Mouse (Mus musculus) hindbrain, embryonic 13.5 days (tissue): ENCODE data around the gene Tmem45a2. TPM values are rescaled to one million over a fixed set of nuclear protein-coding genes. Genes with fewer than 3 reads are reported as not detected.

Experiments
- ATAC-seq: fragments of 200-750 bp; cut with Nextera tagmentation; 2 replicates; pipeline ENCODE4 v1.8.0; 2017; ENCODE audit warnings: moderate TSS enrichment; ENCODE audit not compliant: low FRiP score
- H3K27ac ChIP-seq: fragments of 300-500 bp; sonication (generic); 2 replicates; pipeline ENCODE4 v1.5.1; 2015; ENCODE audit warnings: inconsistent platforms, mild to moderate bottlenecking, moderate library complexity
- H3K27me3 ChIP-seq: fragments of 300-500 bp; sonication (generic); 2 replicates; pipeline ENCODE4 v1.6.1; 2015; ENCODE audit warnings: mild to moderate bottlenecking, inconsistent platforms
- H3K36me3 ChIP-seq: fragments of 300-500 bp; sonication (generic); 2 replicates; pipeline ENCODE4 v1.6.1; 2015; ENCODE audit warnings: mild to moderate bottlenecking, inconsistent platforms
- H3K4me1 ChIP-seq: fragments of 300-500 bp; sonication (generic); replicated peaks from 2 replicates; pipeline ENCODE4 v1.6.1; 2015; ENCODE audit warnings: inconsistent platforms
- H3K4me2 ChIP-seq: fragments of 300-500 bp; sonication (generic); 2 replicates; pipeline ENCODE4 v1.6.1; 2015; ENCODE audit warnings: inconsistent platforms, mild to moderate bottlenecking, moderate library complexity
- H3K4me3 ChIP-seq: fragments of 300-500 bp; sonication (generic); 2 replicates; pipeline ENCODE4 v1.5.1; 2015; ENCODE audit warnings: mild to moderate bottlenecking, inconsistent platforms
- H3K9ac ChIP-seq: fragments of 300-500 bp; sonication (generic); 2 replicates; pipeline ENCODE4 v1.6.1; 2015; ENCODE audit warnings: mild to moderate bottlenecking, inconsistent platforms
- H3K9me3 ChIP-seq: fragments of 300-500 bp; sonication (generic); 2 replicates; pipeline ENCODE4 v1.6.1; 2016; ENCODE audit warnings: inconsistent platforms
- WGBS: fragments of 180-500 bp; shearing (Covaris S2); methylation state at CpG from one replicate; pipeline ENCODE4 v1.1.7; 2015; 5-methylcytosine and 5-hydroxymethylcytosine counted together
- polyA plus RNA-seq: library from polyadenylated mRNA; unstranded; fragments of >200 nt; fragmentation: Nextera tagmentation; extraction: Ambion mirVana; gene quantifications from 2 replicates; pipeline ENCODE4 v1.2.1, GENCODE M21; 2015

Gene Tmem45a2
- 0.08 and 0.17 TPM in 2 replicates for polyA plus RNA-seq

- H3K4me1 ChIP-seq, result no peaks in the 10 kb centered on the region
- no peak within 1 kb of the TSS for H3K27ac ChIP-seq
- WGBS, result 96% methylated on average over 5 of the region's 5 CpGs
- no peaks in the 10 kb centered on the region for H3K27me3 ChIP-seq
- no peak within 1 kb of the TSS for H3K4me3 ChIP-seq
- no peak for ATAC-seq
- H3K9me3 ChIP-seq, result no peaks in the 10 kb centered on the region
- no peak within 1 kb of the TSS for H3K4me2 ChIP-seq
- H3K9ac ChIP-seq, result no peak within 1 kb of the TSS
- no peaks in the 10 kb centered on the region for H3K36me3 ChIP-seq
Observed at GRCm38 (mm10) chr16:57071132-57071639, at the start of gene Tmem45a2. Gene Tmem45a2 (minus strand): TSS chr16:57071372.

- Histone ChIP-seq H3K27ac (no peak overlapping the region), H3K9me3 (no peaks in the 10 kb centered on the region), H3K4me2 (no peak overlapping the region), H3K36me3 (no peaks in the 10 kb centered on the region), H3K9ac (no peak overlapping the region), H3K4me3 (no peak overlapping the region), H3K4me1 (peaks cover 4% of the 10 kb centered on the region), H3K27me3 (peaks cover 7% of the 10 kb centered on the region; the same call in 1 of the 2 replicates)
- WGBS, result 69% methylated on average over 2 of the region's 2 CpGs
- ATAC-seq, result no peak
Observed at GRCm38 (mm10) chr16:57117562-57117961, 46.4 kb upstream of the Tmem45a2 start.

GRCm38 (mm10) chr16:57116066-57116465, 44.9 kb upstream of the Tmem45a2 start:
- Histone ChIP-seq H3K9me3 (no peaks in the 10 kb centered on the region), H3K27ac (no peak overlapping the region), H3K36me3 (no peaks in the 10 kb centered on the region), H3K27me3 (peaks cover 7% of the 10 kb centered on the region; the same call in 1 of the 2 replicates), H3K4me2 (no peak overlapping the region), H3K9ac (no peak overlapping the region), H3K4me1 (no peaks in the 10 kb centered on the region), H3K4me3 (no peak overlapping the region)
- no peak for ATAC-seq

- Histone ChIP-seq H3K9ac (no peak overlapping the region), H3K4me1 (no peaks in the 10 kb centered on the region), H3K27ac (no peak overlapping the region), H3K4me3 (no peak overlapping the region), H3K9me3 (no peaks in the 10 kb centered on the region), H3K27me3 (no peaks in the 10 kb centered on the region), H3K4me2 (no peak overlapping the region), H3K36me3 (no peaks in the 10 kb centered on the region)
- 83% methylated on average over 5 of the region's 5 CpGs for WGBS
- ATAC-seq, result no peak
Observed at GRCm38 (mm10) chr16:57106185-57106960, 35.2 kb upstream of the Tmem45a2 start.

- ATAC-seq, result no peak
- Histone ChIP-seq H3K9me3 (no peaks in the 10 kb centered on the region), H3K4me1 (no peaks in the 10 kb centered on the region), H3K9ac (no peak overlapping the region), H3K27ac (no peak overlapping the region), H3K4me2 (no peak overlapping the region), H3K4me3 (no peak overlapping the region), H3K27me3 (no peaks in the 10 kb centered on the region), H3K36me3 (no peaks in the 10 kb centered on the region)
- WGBS, result 92% methylated on average over 1 of the region's 1 CpGs
Observed at GRCm38 (mm10) chr16:57101174-57101573, 30.0 kb upstream of the Tmem45a2 start.

- 74% methylated on average over 5 of the region's 5 CpGs for WGBS
Observed at GRCm38 (mm10) chr16:57099572-57100237, 28.5 kb upstream of the Tmem45a2 start.

GRCm38 (mm10) chr16:57098468-57099144, 27.4 kb upstream of the Tmem45a2 start:
- 65% methylated on average over 7 of the region's 7 CpGs for WGBS
- Histone ChIP-seq H3K9ac (no peak overlapping the region), H3K9me3 (no peaks in the 10 kb centered on the region), H3K4me1 (no peaks in the 10 kb centered on the region), H3K27me3 (no peaks in the 10 kb centered on the region), H3K4me2 (no peak overlapping the region), H3K27ac (no peak overlapping the region), H3K36me3 (no peaks in the 10 kb centered on the region), H3K4me3 (no peak overlapping the region)
- no peak for ATAC-seq

More at GRCm38 (mm10) chr16:57099572-57100237, 28.5 kb upstream of the Tmem45a2 start:
- Histone ChIP-seq H3K9me3 (no peaks in the 10 kb centered on the region), H3K27me3 (no peaks in the 10 kb centered on the region), H3K4me2 (no peak overlapping the region), H3K27ac (no peak overlapping the region), H3K9ac (no peak overlapping the region), H3K4me1 (no peaks in the 10 kb centered on the region), H3K36me3 (no peaks in the 10 kb centered on the region), H3K4me3 (no peak overlapping the region)
- ATAC-seq, result no peak

GRCm38 (mm10) chr16:57092911-57093605, 21.9 kb upstream of the Tmem45a2 start:
- Histone ChIP-seq H3K4me1 (no peaks in the 10 kb centered on the region), H3K27ac (no peak overlapping the region), H3K36me3 (no peaks in the 10 kb centered on the region), H3K4me3 (no peak overlapping the region), H3K27me3 (no peaks in the 10 kb centered on the region), H3K9me3 (no peaks in the 10 kb centered on the region), H3K4me2 (no peak overlapping the region), H3K9ac (no peak overlapping the region)
- ATAC-seq, result no peak
- 72% methylated on average over 6 of the region's 6 CpGs for WGBS

GRCm38 (mm10) chr16:57092460-57092859, 21.3 kb upstream of the Tmem45a2 start:
- H3K4me1 ChIP-seq, result no peaks in the 10 kb centered on the region
- peak; percentile 81 for ATAC-seq
- 54% methylated on average over 4 of the region's 4 CpGs for WGBS
- H3K4me3 ChIP-seq, result no peak overlapping the region
- H3K9ac ChIP-seq, result no peak overlapping the region
- H3K27ac ChIP-seq, result no peak overlapping the region
- no peak overlapping the region for H3K4me2 ChIP-seq
- H3K27me3 ChIP-seq, result no peaks in the 10 kb centered on the region
- H3K36me3 ChIP-seq, result no peaks in the 10 kb centered on the region
- no peaks in the 10 kb centered on the region for H3K9me3 ChIP-seq

- H3K4me3 ChIP-seq, result no peak overlapping the region
- no peak overlapping the region for H3K4me2 ChIP-seq
- 80% methylated on average over 4 of the region's 4 CpGs for WGBS
- ATAC-seq, result no peak
- H3K9me3 ChIP-seq, result no peaks in the 10 kb centered on the region
- no peaks in the 10 kb centered on the region for H3K27me3 ChIP-seq
- no peak overlapping the region for H3K9ac ChIP-seq
- H3K36me3 ChIP-seq, result no peaks in the 10 kb centered on the region
- H3K4me1 ChIP-seq, result no peaks in the 10 kb centered on the region
- no peak overlapping the region for H3K27ac ChIP-seq
Observed at GRCm38 (mm10) chr16:57079577-57079976, 8.4 kb upstream of the Tmem45a2 start.

- no peak overlapping the region for H3K27ac ChIP-seq
- no peaks in the 10 kb centered on the region for H3K27me3 ChIP-seq
- no peaks in the 10 kb centered on the region for H3K9me3 ChIP-seq
- no peak overlapping the region for H3K4me2 ChIP-seq
- H3K9ac ChIP-seq, result no peak overlapping the region
- no peak overlapping the region for H3K4me3 ChIP-seq
- no peaks in the 10 kb centered on the region for H3K4me1 ChIP-seq
- no peak for ATAC-seq
- no peaks in the 10 kb centered on the region for H3K36me3 ChIP-seq
- WGBS, result 74% methylated on average over 7 of the region's 7 CpGs
Observed at GRCm38 (mm10) chr16:57075986-57076385, 4.8 kb upstream of the Tmem45a2 start.

- Histone ChIP-seq H3K4me1 (no peaks in the 10 kb centered on the region), H3K4me3 (no peak overlapping the region), H3K4me2 (no peak overlapping the region), H3K9me3 (no peaks in the 10 kb centered on the region), H3K27me3 (no peaks in the 10 kb centered on the region), H3K27ac (no peak overlapping the region), H3K36me3 (no peaks in the 10 kb centered on the region), H3K9ac (no peak overlapping the region)
- 92% methylated on average over 3 of the region's 3 CpGs for WGBS
- no peak for ATAC-seq
Observed at GRCm38 (mm10) chr16:57062045-57062444, 9.1 kb downstream of the Tmem45a2 start.
